Mouse (Mus musculus) lung, postnatal 0 days (tissue): ENCODE measurements around the gene P3h2.

Experiments used
- CTCF ChIP-seq: IDR thresholded peaks from 2 replicates; pipeline ENCODE4 v1.5.1; 2016; ENCODE audit warnings: antibody characterized with exemption, mild to moderate bottlenecking
- EP300 ChIP-seq: IDR thresholded peaks from 2 replicates; pipeline ENCODE4 v1.6.1; 2016; ENCODE audit warnings: antibody characterized with exemption, mild to moderate bottlenecking, control low read depth

- no peak for TF ChIP-seq EP300
- TF ChIP-seq CTCF = no peak
Measured at GRCm38 (mm10) chr16:26077246-26078099, 28.1 kb downstream of the P3h2 start.
